Mouse (Mus musculus) limb, embryonic 15.5 days (tissue): ENCODE measurements around the gene Gsdma2. TPM values are rescaled to one million over a fixed set of nuclear protein-coding genes. Genes with fewer than 3 reads are reported as not detected.
"Not testable (repeated sequence)": the region's sequence is repeated elsewhere in the genome, so short reads cannot be mapped to it uniquely, and the experiment has no call there.

Source experiments
- ATAC-seq: fragments of 200-750 bp; cut with Nextera tagmentation; 2 replicates; pipeline ENCODE4 v1.8.0; 2017; ENCODE audit warnings: low read depth, moderate TSS enrichment; ENCODE audit not compliant: insufficient number of reproducible peaks, low FRiP score, low TSS enrichment
- H3K27ac ChIP-seq: fragments of 300-500 bp; sonication (generic); 2 replicates; pipeline ENCODE4 v1.5.1; 2015; ENCODE audit warnings: moderate library complexity, mild to moderate bottlenecking, inconsistent platforms
- H3K27me3 ChIP-seq: fragments of 300-500 bp; sonication (generic); 2 replicates; pipeline ENCODE4 v1.6.1; 2015; ENCODE audit warnings: inconsistent platforms
- H3K36me3 ChIP-seq: fragments of 300-500 bp; sonication (generic); 2 replicates; pipeline ENCODE4 v1.6.1; 2015; ENCODE audit warnings: inconsistent platforms
- H3K4me1 ChIP-seq: fragments of 300-500 bp; sonication (generic); 2 replicates; pipeline ENCODE4 v1.6.1; 2015; ENCODE audit warnings: inconsistent platforms
- H3K4me2 ChIP-seq: fragments of 300-500 bp; sonication (generic); 2 replicates; pipeline ENCODE4 v1.6.1; 2015; ENCODE audit warnings: mild to moderate bottlenecking, inconsistent platforms
- H3K4me3 ChIP-seq: fragments of 300-500 bp; sonication (generic); 2 replicates; pipeline ENCODE4 v1.5.1; 2015; ENCODE audit warnings: mild to moderate bottlenecking, inconsistent platforms
- H3K9ac ChIP-seq: fragments of 300-500 bp; sonication (generic); 2 replicates; pipeline ENCODE4 v1.6.1; 2015; ENCODE audit warnings: inconsistent platforms
- H3K9me3 ChIP-seq: fragments of 300-500 bp; sonication (generic); 2 replicates; pipeline ENCODE4 v1.6.1; 2016; ENCODE audit warnings: inconsistent platforms
- WGBS: fragments of 180-500 bp; shearing (Covaris S2); methylation state at CpG from one replicate; pipeline ENCODE4 v1.1.7; 2015; 5-methylcytosine and 5-hydroxymethylcytosine counted together
- polyA plus RNA-seq: library from polyadenylated mRNA; unstranded; fragments of >200 nt; fragmentation: Nextera tagmentation; extraction: Ambion mirVana; gene quantifications from 2 replicates; pipeline ENCODE4 v1.2.1, GENCODE M21; 2015

The Gsdma2 gene
- not detected in 2 replicates for polyA plus RNA-seq

DNA sequence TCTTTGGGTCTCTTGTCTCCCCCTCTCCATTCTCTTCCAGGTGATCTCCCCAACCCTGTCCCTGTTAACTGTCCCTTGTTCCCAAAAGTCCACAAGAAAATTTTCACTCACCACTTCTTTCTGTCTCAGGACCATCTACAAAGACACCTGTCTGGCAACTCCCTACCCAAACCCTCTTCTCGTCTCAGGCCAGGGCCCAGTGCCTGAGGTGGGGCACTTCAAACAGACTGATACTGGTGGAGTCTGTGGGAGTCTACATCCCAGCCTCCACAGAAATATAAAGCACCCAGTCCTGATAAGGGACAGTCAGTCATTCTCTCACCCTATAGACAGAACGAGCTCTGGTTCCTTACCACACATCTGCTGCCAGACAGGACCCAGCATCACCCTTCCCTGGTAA is at the start of gene Gsdma2:
Gene Gsdma2, plus strand, starts transcription at position 301 of the 400 bp plus-strand sequence.
- ATAC-seq, result no peak
- Histone ChIP-seq H3K36me3 (no peaks in the 10 kb centered on the region), H3K4me3 (no peak within 1 kb of the TSS), H3K4me1 (no peaks in the 10 kb centered on the region), H3K27me3 (no peaks in the 10 kb centered on the region; the same call in 1 of the 2 replicates), H3K27ac (no peak within 1 kb of the TSS), H3K9ac (no peak within 1 kb of the TSS), H3K9me3 (no peaks in the 10 kb centered on the region), H3K4me2 (no peak within 1 kb of the TSS)
- 49% methylated on average over 2 of the region's 2 CpGs for WGBS

DNA sequence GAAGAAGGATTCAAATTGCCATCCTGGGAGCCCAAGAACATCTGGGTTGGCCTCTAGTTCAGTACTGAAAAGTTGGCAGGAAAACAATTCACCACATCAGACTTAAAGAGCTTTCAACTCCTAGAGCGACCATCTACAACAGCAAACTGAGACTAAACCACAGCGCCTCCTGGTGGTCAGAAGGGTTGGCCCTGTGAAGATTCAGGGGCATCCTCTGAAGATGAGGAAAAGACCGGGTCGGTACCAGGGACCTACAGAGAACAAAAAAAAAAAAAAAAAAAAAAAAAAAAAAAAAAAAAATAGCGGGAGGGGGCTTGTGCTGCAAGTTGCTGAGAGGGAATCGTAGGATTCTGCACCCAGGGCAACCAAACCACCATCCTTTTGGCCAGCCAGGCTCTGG is 49.2 kb upstream of the Gsdma2 start:
- Histone ChIP-seq H3K27me3 (peaks cover 48% of the 10 kb centered on the region), H3K4me2 (no peak overlapping the region), H3K9me3 (no peaks in the 10 kb centered on the region), H3K27ac (no peak overlapping the region), H3K4me3 (no peak overlapping the region), H3K4me1 (peaks cover 13% of the 10 kb centered on the region), H3K9ac (no peak overlapping the region), H3K36me3 (no peaks in the 10 kb centered on the region)
- ATAC-seq, result no peak
- WGBS, result 37% methylated on average over 6 of the region's 6 CpGs

DNA sequence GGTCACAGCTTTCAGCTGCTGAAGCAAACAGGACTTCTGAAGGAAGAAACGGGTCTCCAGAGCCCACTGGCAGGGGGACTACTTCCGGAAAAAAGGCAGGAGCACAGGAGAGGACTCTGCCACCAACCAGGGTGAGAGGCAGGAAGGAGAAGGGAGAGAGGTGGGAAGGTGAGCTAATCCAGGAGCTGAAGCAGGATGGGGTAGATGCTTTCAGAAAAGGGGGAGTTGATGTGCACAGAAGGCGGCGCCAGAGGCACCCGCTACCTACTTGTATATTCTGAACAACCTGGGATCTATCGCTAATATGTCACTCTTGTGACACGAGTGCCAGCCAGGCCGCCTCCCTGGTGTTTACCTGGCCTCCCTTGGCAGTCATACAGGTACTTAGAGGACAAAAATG is 48.6 kb upstream of the Gsdma2 start, which contains the start of gene Lrrc3c:
Gene Lrrc3c, plus strand, starts transcription at position 301 of the 400 bp plus-strand sequence.
- 74% methylated on average over 8 of the region's 8 CpGs for whole genome bisulfite sequencing
- Histone ChIP-seq H3K27me3 (peaks cover 45% of the 10 kb centered on the region), H3K27ac (no peak within 1 kb of the TSS), H3K4me3 (no peak within 1 kb of the TSS), H3K9ac (no peak within 1 kb of the TSS), H3K4me1 (peaks cover 14% of the 10 kb centered on the region), H3K9me3 (no peaks in the 10 kb centered on the region), H3K36me3 (no peaks in the 10 kb centered on the region), H3K4me2 (no peak within 1 kb of the TSS)
- ATAC-seq, result no peak

DNA sequence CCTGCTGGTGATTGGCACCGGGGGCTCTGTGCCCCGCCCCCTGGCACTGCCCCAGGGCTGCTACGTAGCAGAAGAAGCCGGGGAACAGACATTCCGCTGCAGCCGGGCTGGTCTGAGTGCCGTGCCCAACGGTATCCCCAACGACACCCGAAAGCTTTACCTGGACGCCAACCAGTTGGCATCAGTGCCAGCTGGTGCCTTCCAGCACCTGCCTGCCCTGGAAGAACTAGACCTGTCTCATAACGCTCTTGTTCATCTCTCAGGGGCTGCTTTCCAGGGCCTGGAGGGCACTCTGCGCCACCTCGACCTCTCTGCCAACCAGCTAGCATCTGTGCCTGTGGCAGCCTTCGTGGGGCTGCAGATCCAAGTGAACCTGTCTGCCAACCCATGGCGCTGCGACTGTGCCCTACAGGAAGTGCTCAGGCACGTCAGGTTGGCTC is 47.7 kb upstream of the Gsdma2 start:
- H3K4me1 ChIP-seq, result peaks cover 14% of the 10 kb centered on the region

DNA sequence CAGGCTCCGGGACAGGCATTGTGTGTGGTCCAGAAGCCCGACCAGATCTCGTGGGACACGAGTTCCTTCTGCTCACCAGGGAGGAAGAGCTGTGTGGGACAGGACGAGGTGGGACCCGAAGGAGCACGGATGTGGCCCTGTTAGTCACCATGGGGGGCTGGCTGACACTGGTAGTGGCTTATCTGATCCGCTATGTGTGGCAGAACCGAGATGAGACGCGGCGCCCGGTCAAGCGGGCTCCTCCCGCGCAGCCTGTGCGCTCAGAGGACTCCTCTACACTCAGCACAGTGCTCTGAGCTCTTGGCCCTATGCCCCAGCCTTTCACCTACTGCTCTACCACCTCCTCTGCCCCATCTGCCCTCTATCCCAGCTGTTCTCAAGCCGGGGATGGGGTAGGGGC is 47.3 kb upstream of the Gsdma2 start:
- Histone ChIP-seq H3K4me1 (peaks cover 14% of the 10 kb centered on the region), H3K4me3 (no peak overlapping the region), H3K36me3 (no peaks in the 10 kb centered on the region), H3K27me3 (peaks cover 45% of the 10 kb centered on the region), H3K9me3 (no peaks in the 10 kb centered on the region), H3K9ac (no peak overlapping the region), H3K4me2 (no peak overlapping the region), H3K27ac (no peak overlapping the region)
- no peak for ATAC-seq
- WGBS, result 29% methylated on average over 18 of the region's 18 CpGs

More for the DNA sequence above, 47.7 kb upstream of the Gsdma2 start:
- Histone ChIP-seq H3K9ac (no peak overlapping the region), H3K4me3 (no peak overlapping the region), H3K9me3 (no peaks in the 10 kb centered on the region), H3K36me3 (no peaks in the 10 kb centered on the region), H3K27ac (no peak overlapping the region), H3K27me3 (peaks cover 45% of the 10 kb centered on the region), H3K4me2 (no peak overlapping the region)
- no peak for ATAC-seq
- 55% methylated on average over 18 of the region's 18 CpGs for WGBS

DNA sequence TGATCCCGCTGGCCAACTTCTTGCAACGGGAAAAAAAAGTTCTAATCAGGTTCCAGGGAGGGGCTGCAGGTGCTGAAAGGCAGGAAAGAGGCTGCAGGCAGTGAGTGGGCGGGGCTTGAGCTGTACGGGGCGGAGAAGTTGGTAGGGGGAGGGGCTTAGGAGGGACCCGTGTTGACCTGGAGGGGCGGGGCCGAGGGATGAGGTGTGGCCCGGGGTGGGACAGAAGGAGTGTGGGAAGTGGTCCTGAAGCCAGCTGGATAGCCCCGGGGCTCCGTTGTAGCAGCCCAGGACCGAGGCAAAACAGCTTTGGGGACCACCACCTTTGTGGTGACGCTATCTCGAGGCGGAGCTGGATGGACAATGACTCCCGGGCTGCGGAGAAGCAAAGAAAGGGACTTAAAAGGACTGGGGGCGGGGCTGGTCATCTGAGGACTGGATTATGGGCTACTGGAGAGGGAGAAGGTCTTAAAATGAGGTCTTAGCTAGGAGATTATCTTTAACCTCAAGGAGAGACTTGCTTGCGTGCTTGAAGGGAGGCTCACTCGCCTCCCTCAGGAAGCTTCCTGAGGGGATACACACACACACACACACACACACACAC is 44.4 kb upstream of the Gsdma2 start:
- Histone ChIP-seq H3K9ac (no peak overlapping the region), H3K9me3 (no peaks in the 10 kb centered on the region), H3K4me3 (peak overlapping the region; percentile 26), H3K4me1 (peaks cover 14% of the 10 kb centered on the region), H3K27me3 (peaks cover 51% of the 10 kb centered on the region), H3K27ac (no peak overlapping the region), H3K4me2 (peak overlapping the region; percentile 46), H3K36me3 (no peaks in the 10 kb centered on the region)
- WGBS, result under 1% methylated on average over 20 of the region's 20 CpGs
- 0 out of 2 replicates have a peak, but pooled peaks have one; percentile 28 for ATAC-seq

DNA sequence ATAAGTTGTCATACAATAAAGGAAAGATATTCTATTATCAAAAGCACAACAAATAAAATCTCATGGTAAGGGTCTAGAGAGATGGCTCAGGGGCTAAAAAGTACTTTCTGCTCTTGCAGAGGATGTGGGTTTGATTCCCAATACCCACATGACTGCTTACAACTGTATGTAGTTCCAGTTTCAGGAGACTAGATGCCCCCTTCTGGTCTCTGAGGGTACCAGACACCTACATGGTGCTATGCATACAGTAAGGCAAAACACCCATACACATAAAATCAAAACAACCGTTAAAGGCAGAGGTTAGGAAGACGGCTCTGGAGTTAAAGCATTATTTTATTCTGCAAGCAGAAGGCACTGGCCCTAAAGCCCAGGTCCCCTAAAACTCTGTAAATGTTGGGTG is 42.6 kb upstream of the Gsdma2 start:
- Histone ChIP-seq H3K27ac (no peak overlapping the region), H3K4me2 (no peak overlapping the region), H3K27me3 (peaks cover 38% of the 10 kb centered on the region), H3K9me3 (no peaks in the 10 kb centered on the region), H3K36me3 (no peaks in the 10 kb centered on the region), H3K9ac (no peak overlapping the region), H3K4me3 (no peak overlapping the region), H3K4me1 (peaks cover 10% of the 10 kb centered on the region)
- WGBS, result 82% methylated on average over 2 of the region's 2 CpGs
- ATAC-seq, result no peak

DNA sequence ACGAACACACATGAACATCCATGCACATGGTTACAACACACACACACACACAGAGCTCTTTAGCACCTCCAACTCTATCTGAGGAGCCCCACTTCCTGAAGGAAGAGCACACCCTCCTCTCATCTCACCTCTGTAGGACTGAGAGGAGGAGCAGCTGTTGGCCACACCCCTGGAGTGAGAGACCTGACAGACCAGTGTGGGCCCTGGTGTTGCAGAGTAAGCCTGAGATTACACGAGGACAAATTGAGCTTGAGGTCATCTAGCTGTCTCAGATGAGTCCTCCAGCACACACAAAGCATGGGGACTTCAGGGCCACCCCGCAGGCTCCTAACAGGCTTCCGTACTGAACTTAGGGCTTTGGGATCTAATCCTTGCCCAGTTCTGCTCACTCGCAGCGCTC is 41.6 kb upstream of the Gsdma2 start:
- not testable (repeated sequence) for ATAC-seq, H3K9ac ChIP-seq, H3K4me2 ChIP-seq, H3K9me3 ChIP-seq, H3K4me3 ChIP-seq, H3K27ac ChIP-seq, H3K36me3 ChIP-seq, H3K4me1 ChIP-seq
- peaks cover 28% of the 10 kb centered on the region for H3K27me3 ChIP-seq
- 63% methylated on average over 6 of the region's 6 CpGs for WGBS

DNA sequence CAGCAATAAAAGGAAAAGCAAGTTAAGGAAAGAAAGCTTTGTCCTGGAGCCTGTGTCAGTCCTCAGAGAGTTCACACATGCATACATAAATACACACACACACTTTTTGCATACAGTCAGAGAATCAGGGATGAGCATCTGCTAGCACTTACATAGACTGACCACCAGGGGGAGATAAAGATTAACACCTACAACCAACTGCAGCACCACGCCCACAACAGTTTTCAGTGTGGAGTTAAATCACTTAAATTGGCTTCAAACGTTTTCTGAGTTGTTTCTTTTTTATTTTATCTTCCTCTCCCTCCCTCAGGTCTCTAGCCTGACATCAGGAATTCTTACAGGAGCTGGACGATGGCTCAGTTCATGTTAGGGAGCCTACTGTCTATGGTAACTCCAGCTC is 39.8 kb upstream of the Gsdma2 start:
- no peaks in the 10 kb centered on the region for H3K9me3 ChIP-seq
- 5% methylated on average over 3 of the region's 3 CpGs for WGBS
- no peak overlapping the region for H3K4me3 ChIP-seq
- peaks cover 16% of the 10 kb centered on the region for H3K27me3 ChIP-seq
- no peak for ATAC-seq
- H3K27ac ChIP-seq, result no peak overlapping the region
- H3K4me2 ChIP-seq, result no peak overlapping the region
- peaks cover 7% of the 10 kb centered on the region for H3K4me1 ChIP-seq
- no peaks in the 10 kb centered on the region for H3K36me3 ChIP-seq
- H3K9ac ChIP-seq, result no peak overlapping the region

DNA sequence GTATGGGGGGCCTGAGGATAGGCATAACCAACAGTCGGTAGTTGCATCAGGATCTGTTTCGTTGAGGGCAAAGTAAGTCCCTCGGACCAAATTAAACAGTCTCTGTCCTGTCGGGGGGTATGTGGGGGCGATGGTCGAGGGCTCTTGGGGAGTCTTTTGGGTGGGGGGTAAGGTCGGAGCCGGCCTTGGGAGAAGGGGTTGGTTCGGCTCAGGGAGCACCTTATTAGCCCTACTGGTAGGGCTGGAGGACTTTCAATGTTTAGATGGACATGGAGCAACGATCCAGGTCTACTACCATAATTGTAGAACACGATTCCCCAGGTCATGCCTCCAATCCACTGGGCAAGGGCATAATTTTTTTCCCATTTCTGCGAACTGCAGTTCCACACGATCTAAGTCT is 25.8 kb upstream of the Gsdma2 start:
- Histone ChIP-seq H3K4me3 (no peak overlapping the region), H3K9me3 (no peaks in the 10 kb centered on the region), H3K4me1 (no peaks in the 10 kb centered on the region), H3K4me2 (no peak overlapping the region), H3K36me3 (no peaks in the 10 kb centered on the region), H3K27me3 (no peaks in the 10 kb centered on the region), H3K27ac (no peak overlapping the region), H3K9ac (no peak overlapping the region)
- WGBS, result 91% methylated on average over 13 of the region's 13 CpGs
- ATAC-seq, result no peak

DNA sequence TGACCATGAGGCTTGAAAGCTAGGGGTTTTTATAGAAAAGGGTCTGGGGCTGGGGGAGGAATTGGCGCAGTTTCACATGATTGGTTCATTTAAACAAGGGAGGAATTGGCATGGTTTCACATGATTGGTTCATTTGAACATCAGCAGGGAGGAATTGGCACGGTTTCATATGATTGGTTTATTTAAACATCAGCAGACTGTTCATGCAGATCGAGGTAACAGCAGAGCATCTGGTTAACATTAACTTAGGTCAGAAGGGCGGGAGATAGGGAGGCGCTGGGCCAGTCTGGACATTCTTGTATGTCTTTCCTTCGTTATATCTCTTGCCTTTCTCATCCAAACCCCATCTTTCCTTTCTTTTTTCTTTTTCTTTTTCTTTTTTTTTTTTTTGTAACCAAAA is 22.6 kb upstream of the Gsdma2 start:
- not testable (repeated sequence) for H3K4me1 ChIP-seq, H3K4me3 ChIP-seq, H3K9ac ChIP-seq, ATAC-seq, H3K27ac ChIP-seq, H3K4me2 ChIP-seq, H3K9me3 ChIP-seq, H3K36me3 ChIP-seq, H3K27me3 ChIP-seq
- 71% methylated on average over 6 of the region's 6 CpGs for WGBS

DNA sequence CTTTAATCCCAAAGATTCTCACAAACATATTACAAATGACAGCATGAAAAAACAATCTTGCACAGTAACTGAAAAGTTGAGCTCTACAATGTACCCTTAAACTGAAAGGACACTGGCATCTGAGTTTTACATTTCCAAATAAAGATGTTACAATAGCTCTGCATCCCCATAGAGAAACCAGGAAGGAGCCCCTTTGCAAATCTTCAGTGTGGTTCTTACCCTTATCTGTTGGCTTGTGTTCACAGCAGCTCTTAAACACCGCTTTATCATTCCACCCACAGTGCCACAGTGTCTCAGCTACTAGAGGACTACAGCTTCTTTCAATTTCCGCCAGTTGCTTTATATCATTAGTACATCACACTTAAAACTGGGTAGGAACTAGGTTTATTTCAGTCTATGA is 22.2 kb upstream of the Gsdma2 start:
- ATAC-seq, H3K9ac ChIP-seq, H3K4me3 ChIP-seq: not testable (repeated sequence)

More for the DNA sequence above, 22.2 kb upstream of the Gsdma2 start:
- not testable (repeated sequence) for H3K4me1 ChIP-seq, H3K9me3 ChIP-seq, H3K36me3 ChIP-seq, H3K27ac ChIP-seq, H3K4me2 ChIP-seq, H3K27me3 ChIP-seq
- WGBS, result 84% methylated on average over 2 of the region's 2 CpGs
